Mouse (Mus musculus) heart, postnatal 0 days (tissue): Measurements from ENCODE around the gene Aes.

Experiments used
- CTCF ChIP-seq: IDR thresholded peaks from 2 replicates; pipeline ENCODE4 v1.5.1; 2016; ENCODE audit warnings: antibody characterized with exemption, control low read depth, low read depth
- EP300 ChIP-seq: IDR thresholded peaks from 2 replicates; pipeline ENCODE4 v1.6.1; 2016; ENCODE audit warnings: antibody characterized with exemption, low read depth

DNA sequence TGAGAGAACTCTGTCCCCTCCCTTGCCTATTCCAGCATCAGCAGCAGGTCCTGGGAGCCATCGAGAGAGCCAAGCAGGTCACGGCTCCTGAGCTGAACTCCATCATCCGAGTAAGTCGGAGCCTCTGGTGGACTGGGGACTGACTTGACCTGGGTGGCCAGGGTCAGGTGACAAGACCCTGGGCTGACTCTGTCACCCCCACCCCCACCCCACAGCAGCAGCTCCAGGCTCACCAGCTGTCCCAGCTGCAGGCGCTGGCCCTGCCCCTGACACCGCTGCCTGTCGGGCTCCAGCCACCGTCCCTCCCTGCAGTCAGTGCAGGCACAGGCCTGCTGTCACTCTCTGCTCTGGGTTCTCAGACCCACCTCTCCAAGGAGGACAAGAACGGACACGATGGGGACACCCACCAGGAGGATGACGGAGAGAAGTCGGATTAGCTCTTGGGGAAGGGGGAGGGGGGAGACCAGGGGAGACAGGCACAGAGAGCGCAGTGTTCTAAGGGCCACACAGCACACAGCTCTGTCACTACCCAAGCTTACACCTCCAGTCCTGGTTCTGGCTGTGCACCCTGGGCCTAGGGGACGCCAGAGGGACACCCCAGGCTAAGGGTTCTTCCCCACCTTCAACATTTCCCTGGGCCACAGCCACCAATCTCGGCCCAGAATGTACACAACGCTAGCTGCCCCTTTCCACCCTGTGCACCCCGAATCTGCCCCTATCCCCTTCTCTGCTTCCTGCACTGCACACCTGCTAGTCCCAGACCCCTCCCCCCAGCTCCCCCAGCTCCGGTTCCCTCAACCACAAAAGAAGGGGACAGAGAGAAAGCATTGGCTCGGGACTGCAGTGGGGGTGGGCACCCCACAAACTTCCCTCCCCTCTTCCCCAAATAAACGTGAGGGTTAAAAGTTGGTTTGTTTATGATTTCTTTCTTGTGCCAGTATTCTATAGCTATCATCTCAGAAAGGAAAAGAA lies 6.3 kb downstream of the Aes start:
- TF ChIP-seq EP300 (no peak), CTCF (no peak)
